Mouse (Mus musculus): ENCODE results near the gene Ddx59.

DNA sequence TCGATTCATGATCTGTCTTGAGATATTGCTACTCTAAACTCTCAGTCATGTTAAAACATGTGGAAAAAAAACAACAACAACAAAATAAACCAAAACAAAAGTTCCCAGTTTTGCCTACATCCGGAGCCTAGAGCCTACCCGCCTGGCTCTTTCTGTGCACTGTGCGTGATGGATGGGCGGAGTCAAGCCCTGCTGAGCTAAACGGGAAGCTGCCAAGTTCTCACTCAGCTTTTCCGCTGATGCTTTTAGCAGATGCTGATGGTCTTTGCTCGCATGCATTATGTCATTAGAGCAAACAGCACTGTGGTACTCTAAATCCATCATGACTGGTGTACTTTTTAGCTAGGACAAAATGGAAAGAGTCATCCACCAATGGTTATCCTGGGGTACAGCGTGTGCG, 20.6 kb upstream of the Ddx59 start:
- no peak for TF ChIP-seq CTCF (IDR thresholded peaks at IDR 0.05; ENCODE audit: borderline replicate concordance, control insufficient read depth, extremely low read depth, insufficient read depth, low read length, poor library complexity)
- no peak for TF ChIP-seq POLR2A (IDR thresholded peaks at IDR 0.05; ENCODE audit: control insufficient read depth, extremely low read depth, insufficient read depth, low read length, poor library complexity)

All from thymus, adult 2 months (tissue).